In genomic region chr16:13250061-13250460, GRCm38 (mm10) we compare ENCODE assay signal across 20 mouse cellular contexts.
"Had no signal": no experiment of that assay in that cellular context is flagged by ENCODE, and none has a peak within 500 bp of the region (broad histone marks: within the 10 kb centered on the region; RNA-seq: fewer than 3 reads in every experiment).

No protein-coding gene starts in this region.

- H3K4me3 ChIP-seq: lung, embryonic 15.5 days; midbrain, embryonic 10.5 days; midbrain, embryonic 12.5 days; myocyte; neural tube, embryonic 13.5 days; neural tube, embryonic 15.5 days; stomach, embryonic 15.5 days had no signal

- H3K4me1 ChIP-seq: lung, embryonic 15.5 days; midbrain, embryonic 10.5 days; midbrain, embryonic 12.5 days; neural tube, embryonic 13.5 days; neural tube, embryonic 15.5 days; stomach, embryonic 15.5 days had no signal

- ATAC-seq: lung, postnatal 0 days; midbrain, embryonic 16.5 days had no signal

- H3K36me3 ChIP-seq: lung, embryonic 15.5 days; midbrain, embryonic 10.5 days; midbrain, embryonic 12.5 days; neural tube, embryonic 13.5 days; neural tube, embryonic 15.5 days; stomach, embryonic 15.5 days had no signal

- H3K27me3 ChIP-seq: lung, embryonic 15.5 days; midbrain, embryonic 12.5 days; neural tube, embryonic 13.5 days; neural tube, embryonic 15.5 days; stomach, embryonic 15.5 days had no signal

- H3K4me2 ChIP-seq: lung, embryonic 15.5 days; midbrain, embryonic 12.5 days; neural tube, embryonic 13.5 days; neural tube, embryonic 15.5 days; stomach, embryonic 15.5 days had no signal

- DNase-seq: lung, adult 18-20 months; lung, postnatal 14 days; lung, postnatal 36 days; midbrain, embryonic 14.5 days; retina, postnatal 1 day; right cerebral cortex, adult 18-20 months; right cerebral cortex, postnatal 14 days; thymus, adult 2 months; thymus, postnatal 25 days; thymus, postnatal 4 days had no signal

- H3K9ac ChIP-seq: lung, embryonic 15.5 days; midbrain, embryonic 12.5 days; neural tube, embryonic 13.5 days; neural tube, embryonic 15.5 days; stomach, embryonic 15.5 days had no signal

- H3K27ac ChIP-seq: lung, embryonic 15.5 days; midbrain, embryonic 10.5 days; midbrain, embryonic 12.5 days; neural tube, embryonic 13.5 days; neural tube, embryonic 15.5 days; stomach, embryonic 15.5 days; stomach, postnatal 0 days had no signal

- H3K9me3 ChIP-seq: lung, embryonic 15.5 days; midbrain, embryonic 10.5 days; midbrain, embryonic 12.5 days; neural tube, embryonic 13.5 days; neural tube, embryonic 15.5 days; stomach, embryonic 15.5 days had no signal
